Mouse (Mus musculus): ENCODE data around the gene Tnip1.

DNA sequence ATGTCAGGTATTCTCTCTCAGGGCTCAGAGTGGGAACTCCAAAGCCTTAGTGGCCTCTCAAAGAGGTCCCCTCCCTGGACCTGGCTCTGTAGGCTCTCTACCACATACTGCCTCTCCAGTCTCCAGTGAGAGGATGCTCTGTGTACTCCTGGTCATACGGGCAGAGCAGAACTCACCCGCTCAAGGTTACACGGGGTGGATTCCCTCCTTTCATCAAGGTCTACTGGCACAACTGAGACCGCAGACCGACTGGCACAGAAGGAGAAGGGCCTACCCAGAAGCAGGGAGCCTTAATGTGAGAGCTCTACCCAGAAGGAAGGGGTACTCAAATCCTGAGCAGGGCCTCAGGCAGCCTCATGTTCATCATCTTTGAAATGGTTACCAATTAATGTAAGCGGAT is 30.2 kb downstream of the Tnip1 start:
- TF ChIP-seq CTCF (IDR thresholded peaks at IDR 0.05; ENCODE audit: extremely low read depth, insufficient read length, insufficient replicate concordance, low read depth, low read length) (no peak), POLR2A (IDR thresholded peaks at IDR 0.05; ENCODE audit: low read depth, low read length) (no peak)
